Mouse (Mus musculus) gastrocnemius, postnatal 36 days (tissue): ENCODE measurements around the gene Dpp6. TPM values are rescaled to one million over a fixed set of nuclear protein-coding genes. Genes with fewer than 3 reads are reported as not detected.
"Not testable (repeated sequence)": the region's sequence is repeated elsewhere in the genome, so short reads cannot be mapped to it uniquely, and the experiment has no call there.

Experiments used
- DNase-seq, 2 experiments: peaks; one replicate each; pipeline ENCODE4 v3.0.0; 2022
- intact Hi-C: fragments of 180-260 bp; cut with DNase I; formaldehyde crosslinking; loops from one replicate; pipeline ENCODE4 v1.15.1; 2025
- total RNA-seq, 2 experiments: library from RNA; stranded (reverse); gene quantifications; 2 replicates each; pipeline ENCODE4 v1.2.3; 2021

Dpp6 gene
- total RNA-seq, 2 experiments from 2014 or later = 0.36 to 0.52 TPM

DNA sequence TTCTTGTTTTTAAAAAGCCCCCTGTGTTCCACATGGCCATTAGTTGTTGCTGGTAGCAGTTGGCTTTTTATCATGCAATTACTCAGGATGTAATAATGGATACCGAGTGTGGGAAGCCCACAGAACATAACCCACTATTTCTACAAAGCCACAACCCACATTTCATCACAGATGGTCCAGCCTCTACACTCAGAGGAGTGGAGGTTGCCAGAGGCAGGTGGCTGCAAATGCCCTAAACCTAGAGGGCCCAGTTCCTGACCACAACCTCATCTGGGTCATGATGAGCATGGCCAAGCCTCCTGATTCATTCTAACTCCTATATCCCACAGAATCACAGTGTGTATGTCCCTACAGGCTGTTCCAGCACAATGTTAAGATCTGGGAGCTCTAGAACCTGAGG is 609.2 kb downstream of the Dpp6 start:
- DNase-seq = no peak
- intact Hi-C loops = no loop called here

DNA sequence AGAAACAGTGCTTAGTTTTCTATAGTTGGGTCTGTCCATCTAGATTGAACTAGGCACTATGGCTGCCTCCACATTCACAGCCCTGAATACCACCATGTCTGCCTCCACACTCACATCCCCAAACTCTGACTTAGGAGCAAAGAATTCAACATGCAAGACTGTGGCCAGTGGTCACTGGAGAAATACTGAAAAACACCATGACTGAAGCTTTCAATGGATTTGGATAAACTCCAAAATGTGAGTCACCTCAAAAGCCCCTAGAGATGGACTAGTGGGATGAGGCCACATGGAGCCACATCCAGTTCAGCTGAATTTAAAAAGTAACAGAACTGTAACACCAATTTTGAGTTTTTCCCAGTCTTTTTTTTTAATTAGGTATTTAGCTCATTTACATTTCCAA is 616.6 kb downstream of the Dpp6 start:
- intact Hi-C loops = no loop called here
- no peak for DNase-seq

DNA sequence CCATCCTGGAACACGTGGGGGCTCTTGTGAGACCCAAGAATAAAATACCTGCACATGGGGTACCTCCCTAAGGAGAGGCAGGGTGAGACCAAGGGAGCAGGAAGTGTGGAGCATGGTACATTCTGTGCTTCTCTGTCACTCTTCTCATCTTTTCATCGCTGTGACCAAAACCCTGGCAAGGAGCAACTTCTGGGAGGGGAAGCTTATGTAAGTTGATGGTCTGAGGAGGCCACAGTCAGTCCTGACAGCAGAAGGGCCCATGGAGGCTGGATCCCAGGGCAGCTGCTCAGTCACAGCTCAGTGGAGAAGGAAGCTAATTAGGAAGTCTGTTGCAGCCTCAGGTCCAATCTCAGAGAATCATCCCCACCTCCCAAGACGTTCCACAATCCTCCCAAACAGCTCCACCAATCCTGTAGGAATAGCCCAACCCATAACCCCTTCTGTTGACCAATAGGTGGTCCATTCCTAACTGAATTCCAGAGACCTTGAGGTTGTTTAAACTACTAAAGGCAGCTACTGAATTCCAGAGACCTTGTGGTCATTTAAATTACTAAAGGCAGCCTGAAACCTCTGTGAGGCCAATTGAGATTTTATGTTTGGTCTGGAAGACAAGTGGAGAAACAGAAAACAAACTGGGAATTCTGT is 636.3 kb downstream of the Dpp6 start:
- intact Hi-C loops = no loop called here
- no peak for DNase-seq

DNA sequence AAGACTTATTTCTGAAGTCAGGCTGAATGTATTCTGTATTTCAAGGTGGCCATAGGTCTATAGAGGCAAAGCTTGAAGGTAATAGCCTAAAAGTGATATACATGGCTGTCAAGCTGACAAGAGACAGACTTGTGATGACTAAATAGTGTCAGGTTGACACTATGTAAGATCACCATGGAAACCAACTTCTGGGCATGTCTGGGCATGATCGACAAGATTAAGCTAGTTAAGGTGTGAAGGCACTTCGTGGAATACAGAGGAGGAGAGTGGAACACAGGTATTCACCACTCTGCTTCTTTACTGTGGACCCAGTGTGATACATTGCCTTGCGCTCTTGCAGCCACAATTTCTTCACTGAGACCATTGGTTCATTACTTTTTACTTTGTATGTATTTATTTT is 637.4 kb downstream of the Dpp6 start:
- no peak for DNase-seq
- intact Hi-C loops = no loop called here

DNA sequence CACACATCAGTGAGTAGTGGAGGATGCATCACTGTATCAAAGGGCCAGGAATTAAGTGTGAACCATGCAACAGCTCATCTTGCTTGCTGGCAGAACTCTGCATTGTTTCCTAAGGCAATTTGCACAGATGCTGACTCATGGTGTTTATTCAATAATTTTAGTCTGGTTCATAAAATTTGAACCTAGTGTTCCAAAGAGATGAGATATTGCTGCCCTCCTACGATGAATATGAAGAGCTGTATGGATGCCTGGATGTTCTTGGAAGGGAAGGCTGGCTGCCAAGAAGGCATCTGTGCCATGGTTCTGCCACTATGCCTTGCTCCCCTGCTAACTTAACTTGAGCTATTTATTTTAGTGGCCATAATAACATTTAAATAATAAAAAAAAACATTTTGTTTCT is 640.0 kb downstream of the Dpp6 start:
- no peak for DNase-seq
- intact Hi-C loops = no loop called here

DNA sequence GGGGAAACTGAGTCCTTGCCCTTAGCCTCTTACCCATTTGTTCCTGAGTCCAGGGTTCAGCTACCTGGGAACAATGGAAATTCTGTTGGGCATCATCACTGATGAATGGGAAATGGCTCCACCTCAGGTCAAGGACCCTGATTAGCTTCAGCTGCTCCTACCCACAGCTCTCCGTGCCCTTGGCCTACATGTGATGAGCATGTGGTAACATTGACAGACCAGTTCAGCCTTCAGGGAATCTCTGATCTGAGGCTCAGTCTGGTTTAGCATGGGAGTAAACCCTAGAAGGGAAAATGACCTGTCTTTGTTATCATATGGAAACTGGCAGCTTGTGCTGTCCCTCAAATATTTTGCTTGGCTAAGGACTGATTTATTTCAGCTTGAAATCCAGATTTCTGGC is 640.7 kb downstream of the Dpp6 start:
- intact Hi-C loops = no loop called here
- no peak for DNase-seq

DNA sequence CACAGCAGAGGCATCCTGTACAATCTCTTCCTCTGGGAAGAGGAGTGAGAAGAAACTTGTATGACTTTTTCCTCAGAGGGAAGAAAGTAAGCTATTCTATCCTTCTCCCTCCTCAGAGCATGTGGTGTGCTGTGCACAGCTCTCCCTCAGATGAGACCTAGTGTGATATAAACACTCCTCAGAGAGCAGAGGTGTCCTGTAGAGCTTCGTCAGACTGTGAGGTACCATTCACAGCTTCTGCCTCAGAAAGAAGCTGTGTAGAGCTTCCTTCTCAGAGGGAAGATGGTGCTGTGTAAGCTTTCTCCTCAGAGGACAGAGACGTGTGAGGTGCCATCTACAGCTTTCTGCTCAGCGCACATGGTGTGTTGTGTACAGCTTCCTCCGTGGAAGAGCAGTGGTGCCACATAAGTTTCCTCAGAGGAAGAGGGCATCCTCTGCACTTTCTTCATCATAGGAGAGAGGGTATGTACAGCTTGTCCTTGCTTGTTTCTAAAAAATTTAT is 658.0 kb downstream of the Dpp6 start:
- intact Hi-C loops = no loop called here
- DNase-seq = no peak

DNA sequence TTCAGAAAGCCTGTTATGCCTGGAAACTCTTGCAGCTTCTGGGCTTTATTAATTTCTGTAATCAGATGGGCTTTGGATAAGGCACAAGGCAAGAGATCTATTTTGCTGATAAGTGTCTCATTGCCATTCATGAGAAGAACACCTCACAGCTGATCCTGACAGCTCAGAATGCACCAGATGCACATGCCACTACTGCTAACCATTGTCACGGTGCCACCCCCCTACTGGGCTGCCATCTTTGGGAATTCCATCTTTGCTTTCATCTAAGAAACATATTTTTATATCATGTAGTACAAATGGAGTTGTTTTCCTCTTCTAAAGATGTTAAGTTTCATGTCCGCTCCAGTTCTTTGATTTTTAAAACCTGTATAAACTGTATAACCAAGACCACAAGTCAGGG is 664.7 kb downstream of the Dpp6 start:
- DNase-seq = no peak
- intact Hi-C loops = no loop called here

DNA sequence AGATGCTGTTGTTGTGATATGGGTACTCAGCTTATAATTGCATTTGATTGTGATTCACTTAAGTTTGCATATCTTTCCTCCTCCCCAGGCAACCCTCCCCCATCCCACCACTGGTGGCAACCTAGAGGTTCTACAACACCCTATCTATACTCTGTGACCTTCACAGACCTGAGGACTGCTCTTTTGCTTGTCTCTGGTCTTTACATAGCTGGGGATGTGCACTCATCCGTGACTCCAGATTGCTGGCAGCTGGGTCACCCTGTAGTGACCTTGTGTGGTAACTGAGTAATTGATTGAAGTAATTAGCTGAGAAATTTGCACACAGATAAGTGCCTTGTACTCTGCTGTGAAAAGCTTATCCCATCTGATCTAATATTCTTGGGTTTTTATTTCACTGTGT is 669.1 kb downstream of the Dpp6 start:
- no peak for DNase-seq
- intact Hi-C loops = no loop called here

DNA sequence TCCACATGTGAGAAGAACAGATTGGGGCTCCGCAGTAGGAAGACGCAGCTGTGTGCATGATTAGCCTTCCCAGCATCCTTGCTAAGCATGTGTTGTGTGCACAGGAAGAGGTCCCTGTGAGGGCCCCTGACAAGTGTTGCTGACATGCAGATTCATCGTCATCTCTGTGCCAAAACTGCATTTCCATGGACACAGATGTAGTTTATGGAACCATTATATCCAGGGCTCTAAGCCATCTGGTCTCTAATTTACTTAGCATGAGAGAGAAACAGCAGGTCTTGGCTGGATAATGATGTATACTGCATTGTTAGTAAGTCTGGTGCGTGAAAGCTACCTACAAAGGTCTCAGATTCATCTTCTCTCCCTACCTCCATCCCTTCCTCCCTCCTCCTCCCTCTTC is 673.9 kb downstream of the Dpp6 start:
- intact Hi-C loops = no loop called here

DNA sequence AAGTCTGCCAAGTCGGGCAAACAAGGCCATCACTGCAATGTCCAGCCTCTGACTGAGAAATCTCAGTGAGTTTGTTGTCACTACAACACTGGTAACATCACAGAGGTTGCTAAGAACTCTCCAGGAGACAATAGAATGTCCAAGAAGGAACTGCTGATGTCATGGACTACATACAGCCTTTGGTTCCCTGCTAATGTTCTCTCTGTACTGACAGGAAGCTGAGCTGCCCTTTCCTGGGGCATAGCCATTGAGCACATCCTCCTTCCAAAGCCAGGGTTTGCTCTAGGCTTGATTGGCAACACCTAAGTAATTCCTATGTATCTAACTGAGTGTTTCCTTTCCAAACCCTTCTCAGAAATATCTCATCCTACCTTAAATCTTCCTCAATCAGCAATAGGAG is 684.3 kb downstream of the Dpp6 start, which contains the start of gene Speer4b:
Speer4b (minus strand) TSS at position 101 of the 400 bp plus-strand sequence.
- DNase-seq, intact Hi-C loops: not testable (repeated sequence)

More for the DNA sequence above, 673.9 kb downstream of the Dpp6 start:
- no peak for DNase-seq

DNA sequence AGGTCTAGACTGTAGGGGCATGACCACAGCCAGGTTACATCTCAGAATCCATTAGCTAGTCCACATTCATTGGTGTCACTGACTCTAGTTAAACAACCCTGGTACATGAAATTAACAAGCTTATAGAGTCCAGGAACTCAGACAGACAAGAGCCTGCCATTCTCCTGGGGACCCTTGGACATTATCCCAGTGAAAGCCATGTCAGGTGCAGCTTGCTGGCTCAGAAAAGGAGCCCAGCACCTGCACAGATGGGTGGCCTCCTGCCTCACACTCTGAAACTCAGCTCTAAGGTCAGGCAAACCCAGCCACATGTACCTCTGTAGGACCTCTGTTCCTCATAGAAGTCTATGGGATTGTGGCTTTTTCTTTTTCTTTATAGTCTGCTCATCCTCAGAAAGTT is 701.7 kb downstream of the Dpp6 start:
- intact Hi-C loops = no loop called here
- no peak for DNase-seq

DNA sequence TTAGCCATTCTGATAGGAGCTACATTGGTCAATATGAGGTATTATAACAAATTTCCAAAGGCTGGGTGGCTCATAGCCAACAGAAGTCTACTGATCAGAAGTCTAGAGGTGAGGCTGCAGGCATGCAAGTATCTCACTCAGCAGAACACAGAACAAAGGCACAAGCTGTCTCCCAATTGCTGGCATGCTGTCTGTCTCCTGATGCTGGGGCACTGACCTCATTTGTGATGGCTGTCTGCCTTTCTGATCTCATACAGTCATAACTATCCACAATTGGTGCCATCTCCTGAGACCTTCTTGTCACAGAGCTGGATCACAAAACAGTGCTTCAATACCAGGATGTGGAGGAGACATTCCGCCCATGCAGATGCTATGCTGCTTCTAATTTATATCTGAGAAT is 709.9 kb downstream of the Dpp6 start:
- DNase-seq = no peak
- intact Hi-C loops = no loop called here

DNA sequence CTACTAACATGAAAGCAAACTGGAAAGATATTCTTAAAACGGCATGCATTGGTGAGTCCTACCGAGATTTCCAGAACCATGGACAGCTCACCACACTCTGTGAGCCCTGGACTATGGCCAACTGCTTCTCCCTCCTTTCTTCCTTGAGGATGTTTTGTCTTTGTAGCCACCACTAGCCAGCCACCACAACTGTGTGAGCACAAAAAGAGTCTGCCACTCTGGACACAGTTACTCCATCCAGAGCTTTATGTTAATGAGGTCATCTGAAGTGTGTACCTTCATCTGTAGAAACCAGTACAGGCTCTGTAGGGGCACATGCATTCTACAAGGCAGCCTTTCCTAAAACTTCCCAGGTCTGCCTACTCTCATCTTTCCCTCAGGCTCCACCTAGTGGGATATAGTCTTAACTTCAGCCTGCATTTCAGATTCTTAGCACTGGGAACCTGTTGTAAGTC is 727.8 kb downstream of the Dpp6 start:
- intact Hi-C loops = no loop called here
- no peak for DNase-seq

DNA sequence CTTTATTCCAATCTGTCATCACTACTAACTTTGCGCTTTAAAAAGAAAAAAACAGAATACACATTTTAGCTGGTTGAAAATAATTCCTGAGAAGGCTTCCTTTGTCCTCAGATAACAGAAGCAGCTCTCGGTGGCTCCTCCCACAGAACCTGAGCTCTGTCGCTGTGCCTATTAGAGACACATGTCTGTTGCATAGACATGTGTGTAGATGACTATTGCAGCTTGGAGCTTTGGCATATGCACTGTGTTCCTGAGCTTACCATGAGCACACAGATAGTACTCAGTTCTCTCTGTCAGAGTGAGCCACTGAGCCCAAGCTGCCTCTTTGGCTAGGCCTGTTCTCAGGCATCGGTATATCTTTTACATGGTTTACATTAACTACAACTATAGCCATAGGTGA is 732.3 kb downstream of the Dpp6 start:
- intact Hi-C loops = no loop called here
- no peak for DNase-seq

DNA sequence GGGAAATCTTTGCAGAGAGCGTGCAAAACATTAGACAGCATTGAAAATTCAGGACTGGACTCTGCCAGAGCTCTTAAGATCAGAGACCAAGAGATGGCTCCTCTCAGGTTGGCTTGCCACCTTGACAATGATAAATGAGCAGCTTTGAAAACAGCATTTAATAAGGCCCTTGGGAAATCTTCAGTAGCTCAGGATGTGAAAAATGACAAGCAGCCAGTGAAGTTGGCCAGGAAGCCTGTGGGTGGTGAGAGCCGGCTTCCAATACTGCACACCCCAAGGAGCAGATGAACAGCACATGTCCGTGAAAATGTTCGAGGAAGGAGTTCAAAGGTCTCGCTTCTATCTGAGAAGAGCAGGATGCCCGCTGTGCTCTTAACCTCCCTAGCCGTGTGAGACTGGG is 748.7 kb downstream of the Dpp6 start:
- no peak for DNase-seq
- intact Hi-C loops = no loop called here

DNA sequence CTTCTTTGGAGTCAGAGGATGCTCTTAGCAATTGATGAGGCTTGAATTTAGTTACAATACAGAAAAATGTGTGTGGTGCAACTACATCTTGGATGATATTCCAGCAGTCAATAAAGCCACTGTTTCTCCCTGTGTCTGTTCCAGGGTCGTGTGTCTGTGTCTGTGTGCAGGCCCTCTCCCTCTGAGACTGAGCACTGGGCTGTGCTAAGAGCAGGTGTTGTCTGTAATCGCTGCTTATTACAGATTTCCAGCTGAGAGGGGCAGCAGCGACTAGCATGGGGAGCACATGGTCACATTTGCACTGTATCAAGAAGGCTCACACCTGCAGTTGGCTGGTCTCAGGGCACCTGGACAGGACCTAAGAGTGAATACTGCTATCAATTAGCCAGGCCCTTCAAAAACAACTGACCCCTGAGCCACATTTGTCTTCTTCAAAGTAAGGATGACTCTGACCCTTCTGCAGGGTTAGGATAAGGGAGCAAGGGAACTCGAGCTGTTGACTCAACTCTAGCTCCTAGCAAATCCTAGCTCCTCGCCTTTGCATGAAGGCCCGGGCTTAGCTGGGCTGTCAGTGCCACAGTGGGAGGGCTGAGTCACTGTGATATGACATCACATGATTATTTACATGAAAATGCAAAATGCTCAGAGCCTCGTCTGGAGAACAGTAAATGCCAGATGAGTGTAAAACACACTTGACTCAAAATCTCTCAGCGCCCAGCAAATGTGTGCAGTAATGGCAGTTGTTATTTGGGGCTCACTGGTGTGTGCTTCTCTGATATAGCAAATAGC is 771.2 kb downstream of the Dpp6 start:
- no peak for DNase-seq
- intact Hi-C loops = no loop called here

DNA sequence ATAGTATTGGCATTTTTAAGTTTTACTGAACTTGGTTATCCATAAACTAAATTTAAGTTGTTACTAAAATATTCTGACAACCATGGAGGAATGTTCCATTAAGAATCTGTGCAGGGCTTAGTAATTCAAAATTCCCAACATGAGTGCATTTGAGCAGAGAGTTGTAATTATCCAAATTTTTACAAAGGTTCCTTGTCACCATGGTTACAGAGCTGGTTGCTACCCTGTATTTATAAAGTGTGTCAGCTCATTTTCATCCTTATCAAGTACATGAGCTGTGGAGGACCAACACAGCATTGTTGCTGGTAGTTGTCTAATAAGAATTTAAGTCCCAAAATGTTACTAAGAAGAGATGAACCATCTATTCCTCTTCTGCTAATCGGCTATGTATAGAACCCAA is 787.1 kb downstream of the Dpp6 start:
- no peak for DNase-seq
- intact Hi-C loops = no loop called here

DNA sequence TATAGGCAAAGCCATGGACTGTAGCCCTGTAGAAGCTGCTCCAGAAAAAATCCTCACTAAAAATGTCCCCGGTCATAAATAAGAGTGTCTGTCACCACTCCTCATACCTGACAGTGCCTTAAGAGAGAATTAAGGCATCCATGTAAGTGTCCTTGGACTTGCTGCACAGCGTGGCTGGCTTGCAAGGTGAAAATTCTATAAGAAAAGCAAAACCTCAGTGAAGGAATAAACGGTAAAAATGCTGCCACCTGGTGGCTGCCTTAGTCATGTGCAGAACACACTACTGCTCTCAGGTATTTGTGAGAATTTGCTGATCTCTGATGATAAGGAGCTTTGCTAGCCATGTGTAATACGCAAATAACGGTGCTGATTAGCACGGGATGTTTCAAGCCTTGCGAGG is 798.8 kb downstream of the Dpp6 start:
- intact Hi-C loops = loop anchor here (5.0 kb wide), 1 partner anchor 543 kb away; no protein-coding TSS in a partner anchor
- no peak for DNase-seq

DNA sequence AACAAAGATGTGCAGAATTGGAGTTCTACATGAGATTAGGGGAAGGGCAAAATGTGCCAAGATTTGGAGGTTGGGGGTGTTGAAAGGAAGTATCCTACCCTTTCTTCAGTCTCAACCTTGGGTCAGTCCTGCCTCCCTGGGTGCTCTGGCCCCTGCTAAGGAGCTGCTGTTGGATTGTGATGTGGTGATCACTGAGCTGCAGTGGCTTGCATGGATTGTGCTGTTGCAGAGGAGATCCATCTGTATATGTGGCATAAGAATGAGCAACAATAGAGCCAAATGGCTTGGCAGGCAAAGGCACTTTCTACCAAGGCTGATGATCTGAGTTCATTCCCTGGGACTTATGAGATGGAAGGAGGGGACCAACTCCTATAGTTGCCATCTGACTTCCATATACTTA is 804.8 kb downstream of the Dpp6 start:
- no peak for DNase-seq
- intact Hi-C loops = no loop called here

DNA sequence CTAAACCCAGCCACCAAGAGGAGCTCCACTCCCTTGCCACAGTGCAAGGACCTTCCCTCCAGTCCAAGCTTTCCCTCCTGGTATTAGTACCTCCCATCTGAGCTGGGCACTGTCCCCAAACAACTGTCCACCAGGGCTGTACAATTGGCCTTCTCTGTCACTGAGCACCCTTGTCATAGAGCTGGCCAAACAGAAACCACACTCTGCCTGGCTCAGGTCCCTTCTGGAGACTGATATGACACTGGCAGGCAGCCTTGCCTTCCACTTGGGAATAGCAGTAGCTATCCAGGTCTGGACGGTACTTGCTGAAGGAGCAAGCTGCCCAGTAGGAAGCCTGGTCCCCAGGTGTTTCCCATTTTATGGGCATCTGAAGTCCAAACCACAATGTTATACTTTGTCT is 806.9 kb downstream of the Dpp6 start:
- no peak for DNase-seq

DNA sequence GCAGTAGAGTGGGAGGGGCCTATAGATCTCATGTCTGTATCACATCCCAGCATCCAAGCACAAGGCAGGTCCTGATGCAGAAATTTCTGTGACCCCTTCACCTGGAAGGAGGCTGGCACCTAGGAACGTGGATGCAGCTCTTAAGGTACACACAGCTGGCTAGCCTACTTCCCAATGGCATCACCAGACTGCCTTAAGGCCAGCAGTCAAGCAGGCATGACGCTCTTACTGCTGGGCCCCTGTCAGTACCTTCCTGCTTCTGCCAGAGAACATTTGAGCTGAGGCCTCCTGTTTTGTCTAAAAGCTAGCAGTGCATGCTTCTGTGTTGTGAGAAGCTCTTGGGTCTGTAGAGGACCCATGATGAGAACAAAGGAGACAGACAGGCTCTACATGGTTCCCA is 815.1 kb downstream of the Dpp6 start:
- intact Hi-C loops = no loop called here
- DNase-seq = no peak

More for the DNA sequence above, 806.9 kb downstream of the Dpp6 start:
- intact Hi-C loops = no loop called here
